Mouse (Mus musculus) hindbrain, embryonic 10.5 days (tissue): ENCODE results near the gene Mmp28. TPM values are rescaled to one million over a fixed set of nuclear protein-coding genes. Genes with fewer than 3 reads are reported as not detected.

Experiments
- DNase-seq: peaks from one replicate; pipeline ENCODE4 v3.0.0-alpha.2; 2017; ENCODE audit warnings: low spot score
- H3K27ac ChIP-seq: fragments of 300-500 bp; sonication (generic); 2 replicates; pipeline ENCODE4 v1.5.1; 2016; ENCODE audit warnings: mild to moderate bottlenecking, moderate library complexity
- H3K27me3 ChIP-seq: fragments of 300-500 bp; sonication (generic); 2 replicates; pipeline ENCODE4 v1.6.1; 2016; ENCODE audit warnings: mild to moderate bottlenecking; ENCODE audit not compliant: poor library complexity, insufficient read depth, severe bottlenecking
- H3K36me3 ChIP-seq: fragments of 300-500 bp; sonication (generic); 2 replicates; pipeline ENCODE4 v1.6.1; 2016; ENCODE audit warnings: mild to moderate bottlenecking, moderate library complexity
- H3K4me1 ChIP-seq: fragments of 300-500 bp; sonication (generic); replicated peaks from 2 replicates; pipeline ENCODE4 v1.6.1; 2016; ENCODE audit warnings: mild to moderate bottlenecking
- H3K4me3 ChIP-seq: fragments of 300-500 bp; sonication (generic); 2 replicates; pipeline ENCODE4 v1.5.1; 2016; ENCODE audit warnings: mild to moderate bottlenecking, moderate library complexity
- H3K9me3 ChIP-seq: fragments of 300-500 bp; sonication (generic); 2 replicates; pipeline ENCODE4 v1.6.1; 2016; ENCODE audit warnings: mild to moderate bottlenecking, moderate library complexity
- WGBS: fragments of 180-500 bp; shearing (Covaris S2); methylation state at CpG from one replicate; pipeline ENCODE4 v1.1.7; 2016; 5-methylcytosine and 5-hydroxymethylcytosine counted together
- polyA plus RNA-seq: library from polyadenylated mRNA; unstranded; fragments of >200 nt; fragmentation: Nextera tagmentation; extraction: Ambion mirVana; gene quantifications from 2 replicates; pipeline ENCODE4 v1.2.1, GENCODE M21; 2016

Gene Mmp28
- polyA plus RNA-seq, 1 experiment from 2014 or later: 1.3 TPM

DNA sequence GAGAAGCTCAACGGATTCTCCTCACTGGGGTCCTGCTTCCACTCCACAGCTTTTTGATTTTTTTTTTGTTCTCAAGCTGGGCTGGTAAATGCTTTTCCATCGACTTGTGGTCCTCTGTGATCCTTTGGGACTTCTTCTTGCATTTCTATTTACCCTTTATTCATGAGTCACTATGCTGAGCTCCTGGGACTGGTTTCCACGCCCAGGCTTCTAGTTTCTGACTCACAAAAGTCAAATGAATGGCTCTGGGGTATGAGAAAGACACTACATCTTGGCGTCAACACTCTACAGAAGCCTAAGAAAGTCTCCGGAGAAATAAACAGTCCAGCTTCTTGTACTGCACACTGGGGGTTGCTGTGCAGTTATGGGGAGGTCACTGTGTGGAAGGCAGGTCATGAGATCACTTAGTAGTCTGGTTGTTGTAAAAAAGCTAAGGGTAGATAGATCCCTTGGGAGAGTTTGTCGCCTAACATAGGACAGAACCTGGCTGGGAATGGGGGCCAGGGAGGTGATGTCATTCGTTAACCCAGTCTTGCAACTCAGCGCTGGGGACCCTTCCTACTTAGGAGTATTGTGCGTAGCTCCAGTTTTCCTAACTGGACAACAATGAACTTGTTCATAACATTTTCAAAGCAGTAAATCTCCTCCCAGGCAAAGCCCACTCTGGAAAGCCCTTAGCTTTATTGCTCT, 4.8 kb downstream of the Mmp28 start:
- peaks cover 38% of the 10 kb centered on the region for H3K27me3 ChIP-seq
- H3K4me1 ChIP-seq: peaks cover 39% of the 10 kb centered on the region
- WGBS: 72% methylated on average over 9 of the region's 9 CpGs

DNA sequence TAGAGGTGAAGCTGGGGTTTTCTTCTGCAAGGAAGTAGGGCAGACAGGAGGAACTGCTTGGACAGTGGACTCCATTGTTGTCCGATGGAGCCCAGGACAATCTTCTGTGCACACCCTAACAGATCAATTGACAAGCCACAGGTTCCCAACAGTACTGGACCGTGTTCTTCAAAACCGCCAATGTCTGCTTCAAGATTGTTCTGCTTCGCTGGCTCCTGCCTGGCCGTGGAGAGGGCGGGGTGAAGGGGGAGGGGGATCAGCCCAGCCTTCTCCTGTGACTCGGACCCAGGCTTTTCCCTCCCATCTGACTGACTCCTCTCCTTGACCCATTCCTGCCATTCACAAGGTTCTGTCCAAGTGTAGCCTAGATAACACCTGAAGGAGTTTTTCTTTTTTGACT, 5.6 kb downstream of the Mmp28 start:
- H3K4me3 ChIP-seq: no peak overlapping the region
- H3K27ac ChIP-seq: no peak overlapping the region; the same call in 1 of the 2 replicates
- H3K9me3 ChIP-seq: no peaks in the 10 kb centered on the region
- peaks cover 30% of the 10 kb centered on the region for H3K27me3 ChIP-seq
- H3K36me3 ChIP-seq: no peaks in the 10 kb centered on the region
- DNase-seq: no peak
- peaks cover 31% of the 10 kb centered on the region for H3K4me1 ChIP-seq
- 39% methylated on average over 7 of the region's 7 CpGs for WGBS

More for the DNA sequence above, 4.8 kb downstream of the Mmp28 start:
- no peaks in the 10 kb centered on the region for H3K36me3 ChIP-seq
- no peak for DNase-seq
- H3K27ac ChIP-seq: no peak overlapping the region
- H3K9me3 ChIP-seq: no peaks in the 10 kb centered on the region
- no peak overlapping the region for H3K4me3 ChIP-seq

DNA sequence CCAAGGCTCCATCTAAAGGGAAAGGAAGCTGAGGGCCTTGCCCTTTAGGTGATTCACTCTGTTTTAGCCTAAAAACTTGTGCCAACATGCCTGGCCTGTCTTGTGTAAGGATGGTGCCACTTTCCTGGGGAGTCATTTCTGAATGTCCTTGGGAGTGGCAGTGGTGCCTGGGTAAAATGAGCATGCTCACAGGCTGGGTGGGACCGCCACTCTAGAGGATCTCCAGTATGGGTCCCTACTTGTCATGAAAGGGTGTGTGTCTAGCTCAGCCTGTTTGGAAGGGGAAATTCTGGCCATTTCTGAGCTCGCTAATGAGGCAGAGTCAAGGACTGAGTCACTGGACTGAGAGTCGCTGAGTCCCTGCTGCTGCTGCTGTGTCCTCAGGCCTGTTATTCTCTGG, 7.3 kb downstream of the Mmp28 start:
- Histone ChIP-seq H3K9me3 (no peaks in the 10 kb centered on the region), H3K36me3 (no peaks in the 10 kb centered on the region), H3K4me3 (no peak overlapping the region), H3K27ac (0 out of 2 replicates have a peak overlapping the region, but pooled peaks have one; percentile 3), H3K4me1 (peaks cover 29% of the 10 kb centered on the region), H3K27me3 (peaks cover 14% of the 10 kb centered on the region; the same call in 1 of the 2 replicates)
- WGBS: 71% methylated on average over 3 of the region's 3 CpGs
- no peak for DNase-seq

DNA sequence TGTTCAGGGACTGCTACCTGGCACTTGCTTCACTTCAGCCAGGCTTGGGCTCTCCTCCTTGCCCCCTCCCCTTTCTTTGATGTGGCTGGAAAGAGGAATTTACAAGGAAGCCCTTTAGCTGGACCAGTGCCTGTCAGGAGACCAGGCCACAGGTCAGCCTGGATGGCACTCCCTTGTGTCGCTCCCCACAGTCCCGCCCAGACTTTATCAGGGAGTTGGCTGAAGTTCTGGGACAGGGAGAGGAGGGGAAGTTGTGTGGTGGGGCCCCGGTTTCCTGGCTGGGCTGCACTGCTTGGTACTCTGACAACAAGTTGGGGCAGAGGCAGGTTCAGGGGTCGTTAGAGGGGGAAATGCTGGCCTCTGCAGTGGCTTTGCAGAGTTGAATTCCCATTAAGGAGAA, 8.3 kb downstream of the Mmp28 start:
- 28% methylated on average over 4 of the region's 4 CpGs for WGBS
- DNase-seq: no peak
- H3K36me3 ChIP-seq: no peaks in the 10 kb centered on the region
- H3K9me3 ChIP-seq: no peaks in the 10 kb centered on the region
- H3K27me3 ChIP-seq: peaks cover 10% of the 10 kb centered on the region; the same call in 1 of the 2 replicates
- no peak overlapping the region for H3K4me3 ChIP-seq
- H3K4me1 ChIP-seq: peaks cover 32% of the 10 kb centered on the region
- no peak overlapping the region; the same call in 1 of the 2 replicates for H3K27ac ChIP-seq

DNA sequence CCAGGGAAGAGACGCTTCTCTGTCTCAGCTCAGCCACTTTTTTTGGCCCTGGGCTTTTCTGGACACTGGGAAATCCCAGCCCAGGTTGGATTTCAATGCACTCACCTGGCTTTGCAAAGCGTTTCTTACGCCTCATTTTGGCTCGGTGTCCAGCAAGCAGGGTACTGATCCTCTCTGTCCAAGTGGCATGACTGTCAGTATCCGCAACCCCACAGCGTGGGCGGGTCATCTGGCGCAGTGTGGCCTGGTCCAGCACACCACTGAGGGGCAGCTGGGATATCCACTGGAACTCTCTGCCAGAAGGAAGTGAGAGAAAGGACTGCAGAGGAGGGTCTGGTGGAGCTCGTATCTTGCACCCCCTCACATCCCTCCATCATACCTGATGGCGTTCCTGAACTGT, 11.6 kb downstream of the Mmp28 start:
- no peaks in the 10 kb centered on the region for H3K36me3 ChIP-seq
- H3K4me3 ChIP-seq: no peak overlapping the region
- H3K27ac ChIP-seq: no peak overlapping the region
- no peak for DNase-seq
- 85% methylated on average over 10 of the region's 10 CpGs for WGBS
- H3K9me3 ChIP-seq: no peaks in the 10 kb centered on the region
- H3K27me3 ChIP-seq: peaks cover 21% of the 10 kb centered on the region
- peaks cover 45% of the 10 kb centered on the region for H3K4me1 ChIP-seq

DNA sequence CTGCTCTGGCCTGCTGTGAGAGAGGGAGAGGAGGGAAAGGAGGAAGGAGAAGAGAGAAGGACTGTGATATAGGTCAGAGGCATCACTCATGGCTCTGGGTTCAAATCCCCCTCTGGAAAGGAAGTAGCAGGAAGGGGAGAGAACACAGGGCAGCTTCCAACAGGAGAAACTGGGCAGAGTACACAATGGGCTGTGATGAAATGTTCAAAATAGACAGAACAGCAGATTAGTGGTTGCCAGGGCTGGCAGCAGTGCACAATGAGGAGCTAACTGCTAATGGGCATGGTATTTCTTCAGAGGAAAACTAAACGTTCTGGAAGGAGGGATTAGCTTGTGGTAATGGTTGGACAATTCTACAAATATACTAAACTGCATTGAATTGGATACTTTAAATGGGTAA, 12.3 kb downstream of the Mmp28 start:
- Histone ChIP-seq H3K36me3 (no peaks in the 10 kb centered on the region), H3K4me1 (peaks cover 44% of the 10 kb centered on the region), H3K27me3 (peaks cover 25% of the 10 kb centered on the region), H3K27ac (peak overlapping the region; percentile 35; the same call in 1 of the 2 replicates), H3K9me3 (no peaks in the 10 kb centered on the region), H3K4me3 (no peak overlapping the region)
- 62% methylated on average over 1 of the region's 1 CpGs for WGBS
- no peak for DNase-seq

DNA sequence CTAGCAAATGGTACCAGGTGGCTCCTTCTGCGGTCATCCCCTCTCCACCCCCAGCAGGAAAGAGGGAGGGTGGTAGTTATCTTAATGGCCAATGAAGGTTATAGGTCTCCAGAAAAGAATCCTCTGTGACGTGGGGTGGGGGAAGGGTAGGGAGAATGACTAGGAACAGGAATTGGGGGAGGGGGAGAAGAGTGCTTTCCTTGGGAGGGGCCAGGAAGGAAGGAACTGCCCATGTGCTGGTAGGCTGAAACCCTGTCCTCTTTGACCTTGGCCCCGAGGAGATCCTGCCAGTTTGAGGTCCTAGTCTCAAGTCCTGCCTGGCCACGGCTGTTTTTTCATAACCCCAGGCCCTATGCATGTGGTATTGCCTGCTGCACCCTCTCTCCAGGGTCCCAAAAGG, 13.6 kb downstream of the Mmp28 start:
- WGBS: 60% methylated on average over 4 of the region's 4 CpGs

DNA sequence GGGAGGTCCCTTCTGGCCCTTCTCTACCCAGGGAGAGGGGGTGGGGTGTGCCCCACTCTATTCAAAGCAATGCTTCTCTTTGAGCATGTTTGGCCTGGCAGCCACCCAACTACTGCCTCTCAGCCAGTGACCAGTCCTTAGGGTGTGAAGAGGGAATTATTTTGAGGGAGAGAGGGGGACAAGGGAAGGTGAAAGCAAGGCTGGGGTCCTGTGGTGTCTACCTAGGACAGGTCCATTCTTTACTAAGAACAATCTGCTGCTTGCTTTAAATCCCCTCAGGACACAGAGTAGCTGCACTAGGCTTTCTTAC, 14.0 kb downstream of the Mmp28 start:
- no peak overlapping the region for H3K4me3 ChIP-seq
- H3K27ac ChIP-seq: peak overlapping the region; percentile 75
- no peaks in the 10 kb centered on the region for H3K9me3 ChIP-seq
- H3K4me1 ChIP-seq: peaks cover 45% of the 10 kb centered on the region
- DNase-seq: no peak
- H3K36me3 ChIP-seq: no peaks in the 10 kb centered on the region
- peaks cover 42% of the 10 kb centered on the region for H3K27me3 ChIP-seq

More for the DNA sequence above, 13.6 kb downstream of the Mmp28 start:
- Histone ChIP-seq H3K36me3 (no peaks in the 10 kb centered on the region), H3K9me3 (no peaks in the 10 kb centered on the region), H3K4me1 (peaks cover 42% of the 10 kb centered on the region), H3K4me3 (no peak overlapping the region), H3K27me3 (peaks cover 38% of the 10 kb centered on the region), H3K27ac (peak overlapping the region; percentile 75)
- DNase-seq: no peak

DNA sequence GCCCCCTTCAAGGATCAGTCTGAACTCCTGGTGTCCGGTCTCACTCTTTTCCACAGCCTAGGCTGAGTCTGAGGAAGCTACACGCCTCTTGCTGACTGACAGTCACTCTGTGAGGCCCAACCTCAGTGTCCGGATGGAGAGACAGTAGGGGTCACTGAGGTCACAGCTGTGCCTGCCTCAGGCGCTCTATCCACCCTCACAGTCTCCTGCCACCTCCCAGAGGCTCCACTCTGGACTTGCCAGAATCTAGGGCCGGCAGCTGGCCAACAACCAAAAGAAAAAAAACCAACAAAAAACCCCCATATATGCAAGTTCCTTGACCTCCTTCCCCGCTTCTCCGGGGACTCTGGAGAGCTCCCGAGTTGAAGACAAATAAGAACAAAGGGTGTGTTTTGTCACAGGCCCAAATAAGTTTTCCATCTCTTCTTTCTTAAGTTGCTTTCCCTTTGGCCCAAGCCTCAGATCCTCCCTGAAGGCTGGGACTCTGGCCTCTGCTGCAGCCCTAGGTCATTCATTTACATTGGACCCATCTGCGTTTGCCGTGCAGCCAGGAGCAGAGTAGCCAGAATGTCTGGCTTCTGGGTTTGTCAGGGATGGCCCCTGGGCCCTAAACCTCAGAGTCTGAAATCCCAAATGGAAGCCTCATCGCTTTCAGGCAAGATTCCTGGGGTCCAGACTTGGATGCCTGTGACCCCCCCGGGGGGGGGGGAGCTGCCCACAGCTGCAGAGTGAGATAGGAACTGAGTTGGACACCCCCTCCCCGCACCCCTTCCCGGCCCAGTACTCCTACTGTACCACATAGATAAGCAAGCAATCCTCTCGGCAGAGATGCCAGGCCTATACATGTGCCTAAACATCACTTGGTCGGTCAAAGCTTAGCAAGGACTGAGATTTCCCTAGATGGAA, 14.6 kb downstream of the Mmp28 start:
- WGBS: 34% methylated on average over 16 of the region's 16 CpGs
- Histone ChIP-seq H3K4me3 (no peak overlapping the region), H3K27ac (peak overlapping the region; percentile 75), H3K36me3 (no peaks in the 10 kb centered on the region), H3K9me3 (no peaks in the 10 kb centered on the region), H3K27me3 (peaks cover 48% of the 10 kb centered on the region), H3K4me1 (peaks cover 51% of the 10 kb centered on the region)
- peak; percentile 72 for DNase-seq

DNA sequence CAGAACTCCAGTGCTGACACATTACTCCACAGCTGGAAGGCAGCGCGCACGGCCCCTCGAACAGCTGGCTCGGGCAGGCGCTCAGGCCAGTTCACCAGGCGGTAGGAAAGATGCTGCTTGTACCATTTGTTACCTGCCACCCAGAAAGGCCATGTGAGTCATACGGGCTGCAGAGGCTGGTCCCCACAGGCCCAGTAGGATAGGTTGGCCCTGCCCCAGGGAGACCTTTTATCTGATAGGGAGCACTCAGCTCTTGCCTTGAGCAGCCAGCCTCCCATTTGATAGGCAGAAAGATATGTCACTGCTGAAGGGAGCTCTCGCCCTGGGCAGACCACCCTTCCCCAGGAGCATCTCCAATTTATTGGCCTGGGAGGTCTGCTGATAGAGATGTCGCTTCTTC, 15.3 kb downstream of the Mmp28 start:
- H3K27me3 ChIP-seq: peaks cover 55% of the 10 kb centered on the region
- 65% methylated on average over 10 of the region's 10 CpGs for WGBS
- no peak for DNase-seq
- peaks cover 57% of the 10 kb centered on the region for H3K4me1 ChIP-seq
- H3K27ac ChIP-seq: peak overlapping the region; percentile 75
- H3K4me3 ChIP-seq: no peak overlapping the region
- H3K9me3 ChIP-seq: no peaks in the 10 kb centered on the region
- H3K36me3 ChIP-seq: no peaks in the 10 kb centered on the region

DNA sequence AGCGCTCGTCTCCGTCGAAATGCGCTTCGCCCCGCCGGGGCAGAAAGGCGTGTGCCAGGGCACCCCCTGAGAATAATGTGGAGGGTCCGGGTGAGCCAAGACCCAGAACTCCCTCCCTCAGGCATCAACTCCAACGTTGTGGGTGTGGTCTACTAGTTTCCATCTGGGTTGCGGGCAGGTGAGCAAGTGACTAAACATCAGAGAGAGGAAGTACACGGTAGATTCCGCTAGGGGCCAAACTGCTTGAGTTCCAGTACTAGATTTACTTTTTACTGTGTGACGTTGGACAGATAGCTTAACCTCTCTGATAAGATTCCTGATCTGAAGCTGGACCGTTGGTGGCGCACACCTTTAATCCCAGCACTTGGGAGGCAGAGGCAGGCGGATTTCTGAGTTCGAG, 17.9 kb downstream of the Mmp28 start:
- DNase-seq: no peak
- Histone ChIP-seq H3K36me3 (no peaks in the 10 kb centered on the region), H3K9me3 (no peaks in the 10 kb centered on the region), H3K27me3 (peaks cover 70% of the 10 kb centered on the region), H3K4me3 (peak overlapping the region; percentile 27), H3K4me1 (peaks cover 75% of the 10 kb centered on the region), H3K27ac (no peak overlapping the region)
- 29% methylated on average over 19 of the region's 19 CpGs for WGBS

DNA sequence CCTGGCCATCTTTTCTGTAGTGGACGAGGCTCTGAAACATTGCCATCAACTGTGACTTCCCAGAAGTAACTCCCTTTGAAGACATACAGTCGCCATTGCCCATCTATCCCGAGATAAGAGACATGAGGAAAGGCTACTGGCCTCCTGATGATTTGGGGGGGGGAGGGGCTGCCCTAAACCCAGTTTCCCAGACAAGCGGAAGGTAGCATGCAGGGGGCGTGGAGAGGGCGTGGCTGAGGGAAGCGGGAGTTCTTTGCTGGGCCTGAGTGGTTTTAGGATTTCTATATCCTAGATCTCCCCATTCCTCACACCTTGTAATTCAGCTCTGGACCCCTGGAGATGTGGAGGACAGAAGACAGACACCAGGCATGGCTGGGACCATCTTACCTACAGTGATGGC, 19.0 kb downstream of the Mmp28 start:
- DNase-seq: no peak
- WGBS: 7% methylated on average over 7 of the region's 7 CpGs
- H3K27me3 ChIP-seq: peaks cover 78% of the 10 kb centered on the region
- H3K27ac ChIP-seq: no peak overlapping the region
- peaks cover 67% of the 10 kb centered on the region for H3K4me1 ChIP-seq
- H3K9me3 ChIP-seq: no peaks in the 10 kb centered on the region
- H3K4me3 ChIP-seq: no peak overlapping the region
- no peaks in the 10 kb centered on the region for H3K36me3 ChIP-seq

DNA sequence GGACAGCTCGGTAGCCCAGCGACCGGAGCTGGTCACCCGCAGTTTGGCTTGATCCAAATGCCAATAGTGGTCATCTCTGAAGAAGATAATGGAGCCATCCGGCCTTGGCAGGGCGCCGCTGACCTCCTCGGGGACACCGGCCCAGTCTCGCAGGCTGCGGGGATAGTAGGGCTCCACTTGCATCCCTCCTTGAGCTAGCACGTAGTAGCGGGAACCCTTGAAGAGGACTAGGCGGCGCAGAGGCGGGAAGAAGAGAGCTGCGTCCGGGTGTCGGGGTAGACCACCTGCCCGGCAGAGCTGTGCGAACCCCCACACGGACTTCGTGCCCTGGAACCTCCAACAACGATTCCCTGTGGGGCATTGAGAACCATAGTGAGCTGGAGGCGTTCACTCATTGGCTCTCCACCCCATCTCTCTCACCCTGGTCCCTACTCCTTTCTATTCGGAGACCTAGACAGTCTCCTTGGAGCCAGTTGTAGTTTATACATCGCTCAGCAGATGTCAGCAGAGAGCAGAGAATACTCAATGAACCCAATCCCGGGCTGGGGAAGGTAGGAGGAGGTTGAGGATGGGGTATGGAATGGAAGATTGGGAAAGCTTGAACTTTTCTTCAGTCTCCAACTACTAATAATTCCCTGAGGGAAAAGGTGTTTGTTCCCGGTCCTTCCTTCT, 20.1 kb downstream of the Mmp28 start:
- 13% methylated on average over 29 of the region's 29 CpGs for WGBS
- H3K9me3 ChIP-seq: no peaks in the 10 kb centered on the region
- DNase-seq: peak; percentile 77
- H3K36me3 ChIP-seq: no peaks in the 10 kb centered on the region
- H3K27ac ChIP-seq: 0 out of 2 replicates have a peak overlapping the region, but pooled peaks have one; percentile 50
- peak overlapping the region; percentile 40 for H3K4me3 ChIP-seq
- peaks cover 56% of the 10 kb centered on the region for H3K4me1 ChIP-seq
- peaks cover 82% of the 10 kb centered on the region for H3K27me3 ChIP-seq
